Mouse (Mus musculus) heart, postnatal 0 days (tissue): ENCODE measurements at regions not wholly inside any gene's neighbourhood (a gene's known extent, or its start where the extent isn't known, plus 50 kb on each side); places are given as distances from the start of the nearest gene placed in this dataset.

ENCODE experiments used
- ATAC-seq: fragments of 200-750 bp; cut with Nextera tagmentation; 2 replicates; pipeline ENCODE4 v1.8.0; 2017; ENCODE audit warnings: low read depth, moderate number of reproducible peaks, moderate library complexity; ENCODE audit not compliant: insufficient read depth
- DNase-seq: peaks from one replicate; pipeline ENCODE4 v3.0.0-alpha.2; 2016; ENCODE audit warnings: low spot score
- H3K27ac ChIP-seq: fragments of 300-500 bp; sonication (generic); 2 replicates; pipeline ENCODE4 v1.5.1; 2014; ENCODE audit warnings: low read depth, mild to moderate bottlenecking
- H3K27me3 ChIP-seq: fragments of 300-500 bp; sonication (generic); 2 replicates; pipeline ENCODE4 v1.6.1; 2014; ENCODE audit warnings: low read length, mixed read lengths; ENCODE audit not compliant: control insufficient read depth, insufficient read depth
- H3K36me3 ChIP-seq: fragments of 300-500 bp; sonication (generic); replicated peaks from 2 replicates; pipeline ENCODE4 v1.6.1; 2014; ENCODE audit warnings: low read length, mixed read lengths; ENCODE audit not compliant: control insufficient read depth, insufficient read depth
- H3K4me1 ChIP-seq: fragments of 300-500 bp; sonication (generic); 2 replicates; pipeline ENCODE4 v1.6.1; 2014; ENCODE audit warnings: antibody characterized with exemption; ENCODE audit not compliant: control insufficient read depth, insufficient read depth
- H3K4me2 ChIP-seq: fragments of 300-500 bp; sonication (generic); 2 replicates; pipeline ENCODE4 v1.6.1; 2014; ENCODE audit warnings: low read depth, mild to moderate bottlenecking, low read length, moderate library complexity
- H3K4me3 ChIP-seq: fragments of 300-500 bp; sonication (generic); 2 replicates; pipeline ENCODE4 v1.5.1; 2014; ENCODE audit warnings: low read depth, low read length
- H3K9ac ChIP-seq: fragments of 300-500 bp; sonication (generic); replicated peaks from 2 replicates; pipeline ENCODE4 v1.6.1; 2014; ENCODE audit warnings: low read depth, low read length, mixed read lengths
- H3K9me3 ChIP-seq: fragments of 300-500 bp; sonication (generic); replicated peaks from 2 replicates; pipeline ENCODE4 v1.6.1; 2016; ENCODE audit warnings: low read length; ENCODE audit not compliant: control insufficient read depth
- CTCF ChIP-seq: IDR thresholded peaks from 2 replicates; pipeline ENCODE4 v1.5.1; 2016; ENCODE audit warnings: antibody characterized with exemption, control low read depth, low read depth
- EP300 ChIP-seq: IDR thresholded peaks from 2 replicates; pipeline ENCODE4 v1.6.1; 2016; ENCODE audit warnings: antibody characterized with exemption, low read depth
- WGBS: fragments of 180-500 bp; shearing (Covaris S2); extraction: QIAGEN DNeasy Blood & Tissue Kit; methylation state at CpG from one replicate; pipeline ENCODE4 v1.1.7; 2014; 5-methylcytosine and 5-hydroxymethylcytosine counted together

DNA sequence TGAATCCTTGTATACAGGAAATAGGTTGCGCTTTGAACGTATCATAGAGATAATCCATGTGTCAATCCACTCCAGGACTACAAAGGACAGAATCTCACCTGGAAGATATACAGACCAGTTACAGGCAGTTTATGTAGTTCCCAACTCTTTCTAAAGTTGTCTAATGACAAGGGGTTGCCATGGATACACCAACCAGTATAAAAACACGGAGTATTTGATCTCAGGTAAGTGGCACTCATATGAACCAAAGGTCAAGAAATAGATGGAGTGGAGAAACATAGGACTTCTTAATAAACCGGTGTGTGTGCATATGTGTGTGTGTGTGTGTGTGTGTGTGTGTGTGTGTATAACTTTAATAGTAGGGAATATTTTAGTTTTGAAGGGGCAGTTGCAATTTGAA lies 266.0 kb upstream of the Arrdc4 start:
- Histone ChIP-seq H3K4me1 (no peaks in the 10 kb centered on the region), H3K4me2 (no peak overlapping the region), H3K36me3 (no peaks in the 10 kb centered on the region), H3K9ac (no peak overlapping the region), H3K9me3 (no peaks in the 10 kb centered on the region), H3K4me3 (no peak overlapping the region), H3K27me3 (no peaks in the 10 kb centered on the region), H3K27ac (no peak overlapping the region)
- TF ChIP-seq EP300 (no peak), CTCF (no peak)
- ATAC-seq (no peak), DNase-seq (no peak)
- WGBS: 76% methylated on average over 4 of the region's 4 CpGs

DNA sequence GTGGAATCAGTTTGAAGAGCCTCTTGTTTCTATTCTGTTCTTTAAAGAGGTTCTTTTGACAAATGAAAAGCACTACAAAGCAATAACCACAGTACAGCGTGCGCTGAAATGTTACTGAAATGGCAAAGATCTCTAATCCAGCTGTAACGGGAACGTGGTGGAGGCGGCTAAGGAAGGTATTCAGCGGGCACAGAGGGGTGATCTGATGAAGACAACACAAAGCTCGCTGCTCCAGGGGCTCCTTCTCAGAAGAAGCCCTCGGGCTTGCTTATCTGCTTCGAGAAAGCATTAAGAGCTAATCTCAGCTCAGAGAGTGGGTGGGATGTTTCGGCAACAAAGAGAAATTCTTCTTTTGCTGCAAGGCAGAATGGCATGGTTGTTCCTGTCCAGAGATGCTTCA lies 258.2 kb upstream of the Arrdc4 start:
- whole genome bisulfite sequencing: 45% methylated on average over 10 of the region's 10 CpGs
- Histone ChIP-seq H3K36me3 (no peaks in the 10 kb centered on the region), H3K4me1 (no peaks in the 10 kb centered on the region), H3K27me3 (no peaks in the 10 kb centered on the region), H3K4me2 (no peak overlapping the region), H3K9me3 (no peaks in the 10 kb centered on the region), H3K27ac (no peak overlapping the region), H3K9ac (no peak overlapping the region), H3K4me3 (no peak overlapping the region)
- TF ChIP-seq EP300 (no peak), CTCF (no peak)
- ATAC-seq (no peak), DNase-seq (no peak)

DNA sequence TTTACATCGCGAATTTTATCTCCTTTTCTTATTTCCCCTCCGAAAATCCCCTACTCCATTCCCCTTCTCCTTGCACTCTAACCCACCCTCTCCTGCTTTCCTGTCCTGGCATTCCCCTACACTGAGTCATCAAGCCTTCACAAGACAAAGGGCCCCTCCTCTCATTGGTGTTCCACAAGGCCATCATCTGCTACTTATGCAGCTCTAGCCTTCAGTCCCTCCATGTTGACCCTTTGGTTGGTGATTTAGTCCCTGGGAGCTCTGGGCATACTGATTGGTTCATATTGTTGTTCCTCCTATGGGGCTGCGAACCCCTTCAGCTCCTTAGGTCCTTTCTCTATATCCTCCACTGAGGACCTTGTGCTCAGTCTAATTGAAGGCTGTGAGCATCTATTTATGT lies 239.0 kb upstream of the Arrdc4 start:
- H3K27ac ChIP-seq: no peak overlapping the region
- no peaks in the 10 kb centered on the region for H3K36me3 ChIP-seq
- H3K4me1 ChIP-seq: no peaks in the 10 kb centered on the region
- no peak for ATAC-seq
- no peak for DNase-seq
- TF ChIP-seq EP300 (no peak), CTCF (no peak)
- WGBS: 81% methylated on average over 4 of the region's 4 CpGs
- no peaks in the 10 kb centered on the region for H3K9me3 ChIP-seq
- H3K27me3 ChIP-seq: no peaks in the 10 kb centered on the region
- no peak overlapping the region for H3K4me2 ChIP-seq
- no peak overlapping the region for H3K9ac ChIP-seq
- no peak overlapping the region for H3K4me3 ChIP-seq

DNA sequence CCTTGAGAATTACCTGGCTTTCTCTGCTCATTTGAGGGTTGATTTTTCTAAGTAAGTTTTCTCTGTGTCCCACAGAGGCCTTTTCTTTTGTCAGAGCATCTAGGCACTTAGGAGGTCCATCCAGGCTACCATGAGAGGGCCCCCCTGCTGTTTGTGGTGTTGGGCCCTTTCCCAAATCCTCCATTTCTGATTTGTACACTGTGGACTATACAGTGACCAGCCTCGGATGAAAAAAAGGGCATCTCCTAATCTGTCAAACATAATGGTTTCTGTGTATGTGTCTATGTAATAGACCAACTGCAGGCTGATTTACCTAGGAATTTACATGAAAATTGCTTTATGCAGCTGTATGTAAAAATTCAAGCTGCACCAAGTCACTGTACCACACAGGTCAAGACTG lies 234.9 kb upstream of the Arrdc4 start:
- no peak for DNase-seq
- no peak overlapping the region for H3K4me3 ChIP-seq
- H3K4me1 ChIP-seq: no peaks in the 10 kb centered on the region
- H3K9ac ChIP-seq: no peak overlapping the region
- WGBS: 54% methylated on average over 1 of the region's 1 CpGs
- no peaks in the 10 kb centered on the region for H3K36me3 ChIP-seq
- no peaks in the 10 kb centered on the region for H3K9me3 ChIP-seq
- TF ChIP-seq CTCF (no peak), EP300 (no peak)
- no peak overlapping the region for H3K27ac ChIP-seq
- H3K27me3 ChIP-seq: no peaks in the 10 kb centered on the region
- ATAC-seq: no peak
- no peak overlapping the region for H3K4me2 ChIP-seq

DNA sequence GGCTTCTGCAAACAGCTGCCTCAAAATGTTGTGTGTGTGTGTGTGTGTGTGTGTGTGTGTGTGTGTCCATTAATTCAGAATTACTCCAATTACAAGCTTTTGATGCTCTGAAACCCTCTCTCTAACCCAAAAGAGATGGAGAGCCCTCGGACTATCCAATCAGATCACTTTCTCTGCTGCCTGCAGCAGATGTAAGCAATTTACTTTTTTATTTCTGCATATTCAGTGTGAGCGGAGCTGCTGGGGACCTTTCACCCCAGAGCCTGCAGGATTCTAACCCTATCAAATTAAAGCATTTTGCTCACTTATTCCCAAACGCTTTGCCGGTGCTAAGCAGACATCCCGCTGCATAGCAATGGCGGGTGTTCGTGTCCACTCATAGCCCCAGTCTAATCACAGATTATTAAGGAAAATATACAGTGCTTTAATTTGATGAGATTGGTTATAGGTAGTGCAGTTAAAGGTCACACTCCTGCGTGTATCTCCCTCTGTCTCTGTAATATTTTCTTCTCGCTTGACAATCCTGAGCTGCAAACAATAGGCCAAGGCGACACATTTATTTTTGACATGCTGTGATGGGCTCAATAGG lies 234.0 kb upstream of the Arrdc4 start:
- ATAC-seq: no peak
- no peak overlapping the region for H3K9ac ChIP-seq
- TF ChIP-seq EP300: no peak
- no peak for TF ChIP-seq CTCF
- H3K4me2 ChIP-seq: no peak overlapping the region
- no peaks in the 10 kb centered on the region for H3K4me1 ChIP-seq
- no peak overlapping the region for H3K27ac ChIP-seq
- H3K4me3 ChIP-seq: no peak overlapping the region
- 77% methylated on average over 10 of the region's 10 CpGs for WGBS
- no peaks in the 10 kb centered on the region for H3K27me3 ChIP-seq
- no peaks in the 10 kb centered on the region for H3K9me3 ChIP-seq
- no peaks in the 10 kb centered on the region for H3K36me3 ChIP-seq
- DNase-seq: no peak

DNA sequence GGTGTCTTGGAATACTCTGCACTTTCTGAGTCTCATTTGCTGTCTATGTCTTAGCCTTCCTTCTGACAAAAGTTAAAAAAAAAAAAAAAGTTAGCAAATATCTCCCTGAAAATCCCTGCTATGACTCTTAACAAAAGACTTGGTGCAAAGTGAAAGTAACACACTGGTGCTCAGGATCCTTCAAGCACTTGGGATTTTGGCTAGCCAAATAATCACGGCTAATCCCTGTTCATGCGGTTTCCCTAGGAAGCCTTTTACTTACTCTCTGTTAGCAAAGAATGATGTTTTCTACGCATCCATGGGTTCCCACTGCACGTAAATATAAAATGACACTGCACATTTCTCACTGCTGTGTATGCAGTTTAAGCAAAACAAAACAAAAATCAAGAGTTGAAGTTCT lies 229.5 kb upstream of the Arrdc4 start:
- no peak overlapping the region for H3K27ac ChIP-seq
- no peaks in the 10 kb centered on the region for H3K27me3 ChIP-seq
- H3K9ac ChIP-seq: no peak overlapping the region
- H3K4me1 ChIP-seq: no peaks in the 10 kb centered on the region
- no peaks in the 10 kb centered on the region for H3K36me3 ChIP-seq
- 58% methylated on average over 4 of the region's 4 CpGs for WGBS
- no peak overlapping the region for H3K4me2 ChIP-seq
- ATAC-seq (no peak), DNase-seq (no peak)
- no peaks in the 10 kb centered on the region for H3K9me3 ChIP-seq
- TF ChIP-seq CTCF: no peak
- no peak for TF ChIP-seq EP300
- H3K4me3 ChIP-seq: no peak overlapping the region
